21 mouse cellular contexts compared by ENCODE assay signal in the genomic region with DNA sequence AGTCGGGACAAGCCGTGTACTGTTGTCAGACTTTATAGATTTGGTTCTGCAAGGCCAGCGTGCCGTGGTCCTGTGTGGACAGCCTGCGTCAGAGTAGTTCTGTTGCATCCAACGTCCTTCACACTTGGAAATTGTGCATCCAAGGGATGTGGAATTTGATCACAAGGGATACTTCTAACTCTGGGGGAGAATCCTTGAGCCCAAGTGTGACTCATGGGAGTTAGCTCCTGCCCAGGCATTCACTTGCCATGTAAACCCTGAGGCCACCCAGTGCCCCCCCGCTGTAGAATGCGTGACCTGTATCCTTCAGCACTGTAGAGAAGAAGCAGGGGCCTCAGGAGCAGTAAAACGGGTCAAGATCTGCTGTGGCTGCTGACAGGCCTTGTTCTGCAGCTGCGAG. TPM values are rescaled to one million over a fixed set of nuclear protein-coding genes. Genes with fewer than 3 reads are reported as not detected.
A peak's percentile ranks its signal among the peaks of the same experiment; 100 is the strongest.
DNase-seq lines count a peak whose midpoint lies in the region; TF ChIP-seq lines count a peak whose summit lies in the region.
"Had no signal": no experiment of that assay in that cellular context is flagged by ENCODE, and none has a peak within 500 bp of the region (broad histone marks: within the 10 kb centered on the region; RNA-seq: fewer than 3 reads in every experiment).

No protein-coding gene starts in this region.

- no peak for DNase-seq in left cerebral cortex, adult 2 months (ENCODE audit: extremely low spot score in 1 of 2, low spot score in 2 of 2)
- no peak for DNase-seq in left cerebral cortex, postnatal 14 days (ENCODE audit: low spot score in 2 of 2)
- DNase-seq in adrenal gland, adult 2 months: peak; percentile 72
- DNase-seq in adrenal gland, postnatal 14 days: peak; percentile 65
- DNase-seq in embryo, embryonic 9.5 days (ENCODE audit: extremely low spot score): no peak
- no peak for DNase-seq in spleen, postnatal 36 days (ENCODE audit: low spot score in 2 of 2)
- DNase-seq in layer of hippocampus, adult 11-12 months (ENCODE audit: low spot score): no peak
- DNase-seq: cerebellum, adult 18-20 months; cerebellum, adult 9-10 months; forebrain, postnatal 0 days; gastrocnemius, postnatal 10 days; gastrocnemius, postnatal 36 days; heart, postnatal 4 days had no signal

- 0 out of 2 replicates have a peak overlapping the region, but pooled peaks have one; percentile 15 for H3K27ac ChIP-seq in left cerebral cortex, adult 2 months
- peak overlapping the region; percentile 43; the same call in 1 of the 2 replicates for H3K27ac ChIP-seq in olfactory bulb, adult 2 months (ENCODE audit: insufficient read depth, low read depth, low read length)
- H3K27ac ChIP-seq: embryonic facial prominence, embryonic 12.5 days; embryonic facial prominence, embryonic 15.5 days; heart, adult 2 months; heart, embryonic 10.5 days; heart, embryonic 13.5 days; hindbrain, embryonic 14.5 days; hindbrain, postnatal 0 days had no signal

- no peak overlapping the region for H3K4me3 ChIP-seq in left cerebral cortex, adult 2 months
- no peak overlapping the region for H3K4me3 ChIP-seq in olfactory bulb, adult 2 months (ENCODE audit: insufficient read depth, low read depth, low read length)
- H3K4me3 ChIP-seq: embryonic facial prominence, embryonic 12.5 days; embryonic facial prominence, embryonic 15.5 days; heart, adult 2 months; heart, embryonic 10.5 days; heart, embryonic 13.5 days had no signal

- TF ChIP-seq POLR2A in olfactory bulb, adult 2 months (IDR thresholded peaks at IDR 0.05; ENCODE audit: insufficient read depth, low read depth, low read length): no peak

- intact Hi-C loops in left cerebral cortex, adult 2 months (cut with DNase I): no loop called here
- intact Hi-C loops in left cerebral cortex, postnatal 14 days (cut with DNase I): no loop called here

- no peak for TF ChIP-seq CTCF in left cerebral cortex, adult 2 months (IDR thresholded peaks at IDR 0.05)
- TF ChIP-seq CTCF in olfactory bulb, adult 2 months (IDR thresholded peaks at IDR 0.05; ENCODE audit: insufficient read depth, low read depth, low read length): no peak

- peaks cover 71% of the 10 kb centered on the region for H3K4me1 ChIP-seq in olfactory bulb, adult 2 months (ENCODE audit: control insufficient read depth, insufficient read depth, low read length)
- H3K4me1 ChIP-seq: embryonic facial prominence, embryonic 12.5 days; embryonic facial prominence, embryonic 15.5 days; heart, embryonic 10.5 days; heart, embryonic 13.5 days had no signal

- WGBS in olfactory bulb, adult 2 months: 82% methylated on average over 10 of the region's 10 CpGs

RNA-seq across cellular contexts. Expression of a gene that starts 44.7 kb away (rescaled TPM):
- total RNA-seq in left cerebral cortex, adult 2 months (2021): 100 to 1,000 TPM; 248 to 254 TPM
- 100 to 1,000 TPM; 234 to 242 TPM for total RNA-seq in left cerebral cortex, postnatal 14 days (2021)
- total RNA-seq in adrenal gland, adult 2 months (2021): 10 to 100 TPM; 49.5 to 58.3 TPM
- 87.7 and 90.7 TPM in 2 replicates for polyA plus RNA-seq in adrenal gland, adult 2 months (2012; rRNA removed)
- total RNA-seq in adrenal gland, postnatal 14 days (2021): 39.3 and 51.3 TPM in 2 replicates
- not detected in 2 replicates for polyA plus RNA-seq in olfactory bulb, adult 2 months (2012; ENCODE audit: insufficient read depth, insufficient read length, low replicate concordance, missing spikeins)

Comparison
In these comparisons a context has a peak if more than half of its experiments do, and no peak if none do; other contexts are left out.
1. DNase-seq: peak in adrenal gland, adult 2 months (single experiment) and adrenal gland, postnatal 14 days (single experiment); none in left cerebral cortex, adult 2 months (0 of 2), left cerebral cortex, postnatal 14 days (0 of 2), embryo, embryonic 9.5 days (single experiment), spleen, postnatal 36 days (0 of 2) and layer of hippocampus, adult 11-12 months (single experiment).